Mouse (Mus musculus) testis, adult 2 months (tissue): Measurements from ENCODE around the gene Serpina3i. TPM values are rescaled to one million over a fixed set of nuclear protein-coding genes. Genes with fewer than 3 reads are reported as not detected.

ENCODE experiments used
- H3K27ac ChIP-seq: fragments of 200-500 bp; 2 replicates; pipeline ENCODE4 v1.5.1; 2012; ENCODE audit warnings: low read depth, low read length; ENCODE audit not compliant: control insufficient read depth, insufficient read depth
- H3K27me3 ChIP-seq: fragments of 200-500 bp; 2 replicates; pipeline ENCODE4 v1.6.1; 2012; ENCODE audit warnings: mild to moderate bottlenecking, low read length, moderate library complexity; ENCODE audit not compliant: control insufficient read depth, insufficient read depth
- H3K36me3 ChIP-seq: fragments of 200-500 bp; 2 replicates; pipeline ENCODE4 v1.6.1; 2012; ENCODE audit warnings: mild to moderate bottlenecking, low read length; ENCODE audit not compliant: control insufficient read depth, insufficient read depth
- H3K4me1 ChIP-seq: fragments of 200-500 bp; 2 replicates; pipeline ENCODE4 v1.6.1; 2012; ENCODE audit warnings: low read length; ENCODE audit not compliant: control insufficient read depth, insufficient read depth
- H3K4me3 ChIP-seq: fragments of 200-500 bp; 2 replicates; pipeline ENCODE4 v1.5.1; 2012; ENCODE audit warnings: low read depth, mild to moderate bottlenecking, low read length, moderate library complexity, mixed read lengths; ENCODE audit not compliant: control insufficient read depth
- CTCF ChIP-seq: fragments of 200-500 bp; IDR thresholded peaks from 2 replicates; pipeline ENCODE4 v1.5.1; 2012; ENCODE audit warnings: low read depth, mild to moderate bottlenecking, inconsistent platforms, low read length, moderate library complexity; ENCODE audit not compliant: control insufficient read depth, insufficient read depth, insufficient replicate concordance
- POLR2A ChIP-seq: fragments of 200-500 bp; IDR thresholded peaks from 2 replicates; pipeline ENCODE4 v1.6.1; 2012; ENCODE audit warnings: low read depth, mild to moderate bottlenecking, inconsistent platforms, low read length, moderate library complexity; ENCODE audit not compliant: control insufficient read depth
- polyA plus RNA-seq: library from polyadenylated mRNA; depleted of rRNA; stranded (reverse); fragments of >200 nt; gene quantifications from 2 replicates; pipeline ENCODE4 v1.2.3, GENCODE M21; 2012

The Serpina3i gene
- polyA plus RNA-seq, 1 experiment = 0.57 TPM

DNA sequence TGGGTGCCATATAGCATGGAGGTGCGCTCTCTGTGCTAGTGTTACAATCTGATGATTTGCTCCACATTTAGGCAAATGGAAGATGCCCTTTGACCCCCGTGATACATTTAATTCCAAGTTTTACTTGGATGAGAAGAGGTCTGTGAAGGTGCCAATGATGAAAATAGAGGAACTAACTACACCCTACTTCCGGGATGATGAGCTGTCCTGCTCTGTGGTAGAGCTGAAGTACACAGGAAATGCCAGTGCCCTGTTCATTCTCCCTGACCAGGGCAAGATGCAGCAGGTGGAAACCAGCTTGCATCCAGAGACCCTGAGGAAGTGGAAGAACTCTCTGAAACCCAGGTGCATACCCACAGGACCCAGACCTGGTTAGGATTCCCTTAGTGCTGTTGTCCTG, 3.5 kb downstream of the Serpina3i start:
- no peaks in the 10 kb centered on the region for H3K4me1 ChIP-seq
- H3K27me3 ChIP-seq = no peaks in the 10 kb centered on the region
- no peak overlapping the region for H3K27ac ChIP-seq
- H3K4me3 ChIP-seq = no peak overlapping the region
- no peaks in the 10 kb centered on the region for H3K36me3 ChIP-seq
- TF ChIP-seq CTCF = no peak
- TF ChIP-seq POLR2A = no peak

DNA sequence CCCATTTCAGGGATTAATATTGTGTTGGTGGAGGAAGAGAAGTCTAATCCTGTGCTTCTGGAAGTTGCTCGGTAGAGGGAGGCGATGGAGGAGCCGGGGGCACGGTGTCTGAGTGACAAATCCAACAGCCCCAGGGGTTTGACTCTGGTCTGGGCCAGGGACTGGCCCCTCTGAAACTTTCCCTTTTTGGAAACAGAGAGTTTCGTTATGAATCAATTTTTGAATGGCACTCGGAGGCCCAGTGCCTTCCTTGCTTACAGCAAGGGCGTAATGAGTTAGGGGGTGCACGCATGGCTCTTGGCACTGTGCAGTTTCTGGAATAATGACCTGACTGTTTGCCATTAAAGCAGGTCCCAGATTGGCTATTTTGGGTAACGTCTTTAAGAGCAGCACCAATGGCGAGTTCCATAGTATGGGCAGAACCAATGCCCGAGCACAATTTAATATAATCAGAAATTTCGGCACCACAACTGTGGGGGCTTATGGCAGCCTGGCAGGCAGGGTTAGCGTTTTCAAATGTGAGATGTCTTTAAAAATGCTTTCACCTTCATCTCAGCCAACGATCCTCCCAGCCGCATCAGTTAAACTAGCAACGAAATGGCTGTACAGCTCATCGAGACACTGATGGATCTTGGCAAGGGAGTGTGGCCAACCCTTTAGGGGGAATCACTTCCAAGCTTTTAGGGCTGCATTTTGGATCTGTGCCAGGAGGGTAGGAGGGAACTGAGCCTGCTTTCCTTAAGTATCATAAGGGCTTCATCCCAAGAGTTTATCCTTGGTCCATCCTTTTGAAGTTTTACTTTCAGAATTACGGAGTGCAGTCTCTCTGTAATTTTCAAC, 15.5 kb downstream of the Serpina3i start:
- TF ChIP-seq CTCF (no peak), POLR2A (no peak)

DNA sequence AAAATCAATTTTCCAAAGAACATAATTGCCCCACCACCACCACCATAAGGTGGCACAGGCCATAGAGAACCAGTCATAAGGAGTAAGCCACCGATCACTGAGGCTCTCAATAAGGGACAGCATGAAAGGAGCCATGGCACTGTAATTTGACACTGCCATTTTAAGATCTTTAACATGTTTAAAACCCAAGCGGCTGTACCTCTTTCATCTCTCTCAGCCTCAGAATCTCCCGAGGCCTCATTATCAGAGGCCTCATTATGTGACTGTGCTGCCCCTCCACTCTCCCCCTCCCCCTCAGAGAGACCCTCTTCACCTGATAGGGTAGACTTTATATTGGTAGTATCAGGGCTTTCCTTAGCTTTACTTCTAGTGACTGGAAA, 16.1 kb downstream of the Serpina3i start:
- no peak overlapping the region for H3K27ac ChIP-seq
- TF ChIP-seq CTCF (no peak), POLR2A (no peak)

More for the DNA sequence above, 15.5 kb downstream of the Serpina3i start:
- Histone ChIP-seq H3K27me3 (no peaks in the 10 kb centered on the region), H3K4me1 (peaks cover 4% of the 10 kb centered on the region), H3K4me3 (no peak overlapping the region), H3K27ac (no peak overlapping the region), H3K36me3 (no peaks in the 10 kb centered on the region)

DNA sequence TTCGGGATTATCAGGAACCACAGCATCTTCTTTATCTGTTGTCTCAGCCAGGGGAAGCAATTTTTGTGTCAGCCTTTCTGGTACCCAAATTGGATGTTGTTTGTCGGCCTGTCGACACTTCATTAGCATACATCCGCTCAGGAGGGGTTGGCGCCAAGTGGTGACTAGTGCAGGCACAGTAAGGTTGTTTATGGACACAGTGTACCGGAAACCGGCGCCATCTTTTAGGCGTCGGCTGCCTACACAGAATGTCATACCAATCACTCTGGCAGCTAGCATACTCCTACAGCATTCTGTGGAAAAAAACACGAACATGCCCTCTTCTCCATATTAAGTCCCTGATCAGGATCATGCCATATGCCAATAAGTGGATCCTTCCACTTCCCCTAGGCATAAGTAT, 20.5 kb downstream of the Serpina3i start:
- H3K4me1 ChIP-seq = no peaks in the 10 kb centered on the region
- no peaks in the 10 kb centered on the region for H3K27me3 ChIP-seq
- H3K4me3 ChIP-seq = no peak overlapping the region
- no peak overlapping the region for H3K27ac ChIP-seq
- H3K36me3 ChIP-seq = no peaks in the 10 kb centered on the region
- TF ChIP-seq CTCF (no peak), POLR2A (no peak)

More for the DNA sequence above, 16.1 kb downstream of the Serpina3i start:
- no peaks in the 10 kb centered on the region for H3K4me1 ChIP-seq
- no peaks in the 10 kb centered on the region for H3K27me3 ChIP-seq
- no peak overlapping the region for H3K4me3 ChIP-seq
- H3K36me3 ChIP-seq = no peaks in the 10 kb centered on the region

DNA sequence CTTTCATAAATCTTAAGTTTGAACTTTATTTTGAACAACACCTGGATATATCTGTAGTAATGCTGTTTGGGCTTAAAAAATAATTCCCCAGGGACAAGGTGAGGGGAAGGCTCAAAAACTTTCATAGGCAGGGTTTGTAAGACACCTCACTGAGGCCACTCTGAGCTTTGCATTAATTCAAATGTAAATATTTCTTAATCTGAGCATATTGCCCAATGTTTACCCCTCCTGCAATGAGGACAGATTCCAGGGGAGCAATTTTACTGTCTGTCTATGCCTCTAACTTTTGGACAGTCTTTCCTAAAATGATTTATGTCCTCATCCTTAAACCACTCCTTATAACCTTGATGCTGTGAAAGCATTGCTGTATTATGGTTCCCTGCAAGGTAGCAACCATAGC, 25.4 kb downstream of the Serpina3i start:
- H3K36me3 ChIP-seq = no peaks in the 10 kb centered on the region
- H3K27ac ChIP-seq = no peak overlapping the region
- no peaks in the 10 kb centered on the region for H3K27me3 ChIP-seq
- TF ChIP-seq POLR2A = no peak
- TF ChIP-seq CTCF = no peak
- H3K4me1 ChIP-seq = no peaks in the 10 kb centered on the region
- H3K4me3 ChIP-seq = no peak overlapping the region

DNA sequence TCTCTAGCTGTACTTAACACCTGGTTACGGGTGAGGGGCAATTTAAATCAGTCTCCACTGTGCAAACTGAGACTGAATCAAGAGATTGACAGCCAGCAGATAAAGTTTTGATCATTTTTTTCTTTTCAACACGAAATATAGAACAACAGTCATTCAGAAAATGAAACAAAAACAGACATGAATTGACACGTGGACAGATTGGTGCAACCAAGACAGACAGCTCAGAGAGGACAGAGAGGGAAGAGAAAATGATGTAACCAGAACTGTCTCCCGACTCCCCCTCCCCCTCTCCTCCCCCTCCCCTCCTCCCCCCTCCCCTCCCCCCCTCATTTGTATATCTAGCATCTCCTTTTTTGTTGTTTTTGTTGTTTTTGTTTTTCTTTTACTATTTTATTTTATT, 26.9 kb downstream of the Serpina3i start:
- Histone ChIP-seq H3K36me3 (no peaks in the 10 kb centered on the region), H3K4me1 (no peaks in the 10 kb centered on the region), H3K4me3 (no peak overlapping the region), H3K27me3 (no peaks in the 10 kb centered on the region), H3K27ac (no peak overlapping the region)
- TF ChIP-seq CTCF = no peak
- no peak for TF ChIP-seq POLR2A

DNA sequence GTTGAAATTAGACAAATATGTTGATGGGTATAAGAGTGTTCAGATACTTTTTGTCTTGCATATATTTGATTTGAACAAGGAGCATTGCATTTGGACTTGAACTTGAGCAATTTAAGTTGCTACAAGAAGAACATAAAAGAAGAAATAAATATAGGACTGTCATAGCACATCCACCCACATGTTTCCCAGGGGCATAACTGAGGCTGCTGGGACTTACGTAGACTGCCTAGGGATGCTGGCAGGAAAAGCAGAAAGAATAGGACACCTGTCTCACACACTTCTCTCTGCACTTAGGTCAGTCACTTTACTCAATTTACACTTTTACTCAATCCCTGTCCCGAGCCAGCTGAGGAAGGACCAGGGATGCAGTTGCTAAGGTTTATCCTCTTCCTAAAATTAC, 31.0 kb downstream of the Serpina3i start:
- no peaks in the 10 kb centered on the region for H3K36me3 ChIP-seq
- no peaks in the 10 kb centered on the region for H3K27me3 ChIP-seq
- H3K4me3 ChIP-seq = no peak overlapping the region
- H3K4me1 ChIP-seq = no peaks in the 10 kb centered on the region
- TF ChIP-seq POLR2A (no peak), CTCF (no peak)
- no peak overlapping the region for H3K27ac ChIP-seq
